18 mouse cellular contexts compared by ENCODE assay signal in the genomic region with DNA sequence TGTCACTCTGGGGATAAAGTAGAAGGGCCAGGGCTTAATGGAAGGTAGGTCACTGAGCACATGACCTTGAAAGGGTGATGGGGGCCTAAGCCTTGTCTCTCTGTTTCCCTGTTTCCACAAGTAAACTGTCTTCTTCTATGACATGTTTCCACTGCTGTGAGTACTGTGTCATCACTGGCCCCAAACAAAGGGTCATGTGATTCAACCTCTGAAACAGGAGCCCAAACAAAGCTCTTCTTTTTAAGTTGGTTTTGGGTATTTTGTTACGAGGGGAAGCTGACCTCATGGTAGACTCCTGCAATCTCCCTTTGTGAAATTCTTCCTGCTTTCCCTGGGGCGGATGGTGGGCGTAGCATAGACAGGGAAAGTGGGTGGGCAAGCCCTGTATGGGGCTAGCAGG. TPM values are rescaled to one million over a fixed set of nuclear protein-coding genes. Genes with fewer than 3 reads are reported as not detected.
"Had no signal": no experiment of that assay in that cellular context is flagged by ENCODE, and none has a peak within 500 bp of the region (broad histone marks: within the 10 kb centered on the region; RNA-seq: fewer than 3 reads in every experiment).

No protein-coding gene starts in this region.

- H3K27ac ChIP-seq: limb, embryonic 10.5 days; liver, embryonic 15.5 days; midbrain, embryonic 10.5 days; neural tube, embryonic 12.5 days; stomach, embryonic 15.5 days had no signal

- DNase-seq: kidney, adult 9 months; kidney, postnatal 14 days; layer of hippocampus, adult 9-11 months; lung, adult 2 months; lung, postnatal 36 days; midbrain, embryonic 14.5 days; right cerebral cortex, postnatal 14 days; thymus, adult 2 months; thymus, postnatal 25 days had no signal

- H3K4me2 ChIP-seq: liver, embryonic 11.5 days; liver, embryonic 15.5 days; neural tube, embryonic 12.5 days; stomach, embryonic 15.5 days had no signal

- ATAC-seq: lung, postnatal 0 days had no signal

- H3K27me3 ChIP-seq: liver, embryonic 15.5 days; neural tube, embryonic 12.5 days; stomach, embryonic 15.5 days had no signal

- H3K4me3 ChIP-seq: limb, embryonic 10.5 days; liver, embryonic 15.5 days; midbrain, embryonic 10.5 days; neural tube, embryonic 12.5 days; stomach, embryonic 15.5 days had no signal

- H3K9ac ChIP-seq: liver, embryonic 15.5 days; neural tube, embryonic 12.5 days; stomach, embryonic 15.5 days had no signal

- H3K9me3 ChIP-seq: limb, embryonic 10.5 days; liver, embryonic 15.5 days had no signal

- H3K4me1 ChIP-seq: liver, embryonic 15.5 days; neural tube, embryonic 12.5 days had no signal

- H3K36me3 ChIP-seq: liver, embryonic 15.5 days had no signal

RNA-seq across cellular contexts. Expression of gene Bpifc, which starts 48.6 kb away (rescaled TPM):
- total RNA-seq: left cerebral cortex, postnatal 10 days had no signal
- polyA plus RNA-seq: limb, embryonic 10.5 days; liver, embryonic 11.5 days; midbrain, embryonic 14.5 days; neural tube, embryonic 12.5 days; spleen, adult 2 months had no signal
